Mouse (Mus musculus): ENCODE data around the gene Ift22. TPM values are rescaled to one million over a fixed set of nuclear protein-coding genes. Genes with fewer than 3 reads are reported as not detected.
A peak's percentile ranks its signal among the peaks of the same experiment; 100 is the strongest.

Ift22 gene
- polyA plus RNA-seq (2017; shearing (Covaris generic)) = 1 to 10 TPM; 7.4 to 9.7 TPM

DNA sequence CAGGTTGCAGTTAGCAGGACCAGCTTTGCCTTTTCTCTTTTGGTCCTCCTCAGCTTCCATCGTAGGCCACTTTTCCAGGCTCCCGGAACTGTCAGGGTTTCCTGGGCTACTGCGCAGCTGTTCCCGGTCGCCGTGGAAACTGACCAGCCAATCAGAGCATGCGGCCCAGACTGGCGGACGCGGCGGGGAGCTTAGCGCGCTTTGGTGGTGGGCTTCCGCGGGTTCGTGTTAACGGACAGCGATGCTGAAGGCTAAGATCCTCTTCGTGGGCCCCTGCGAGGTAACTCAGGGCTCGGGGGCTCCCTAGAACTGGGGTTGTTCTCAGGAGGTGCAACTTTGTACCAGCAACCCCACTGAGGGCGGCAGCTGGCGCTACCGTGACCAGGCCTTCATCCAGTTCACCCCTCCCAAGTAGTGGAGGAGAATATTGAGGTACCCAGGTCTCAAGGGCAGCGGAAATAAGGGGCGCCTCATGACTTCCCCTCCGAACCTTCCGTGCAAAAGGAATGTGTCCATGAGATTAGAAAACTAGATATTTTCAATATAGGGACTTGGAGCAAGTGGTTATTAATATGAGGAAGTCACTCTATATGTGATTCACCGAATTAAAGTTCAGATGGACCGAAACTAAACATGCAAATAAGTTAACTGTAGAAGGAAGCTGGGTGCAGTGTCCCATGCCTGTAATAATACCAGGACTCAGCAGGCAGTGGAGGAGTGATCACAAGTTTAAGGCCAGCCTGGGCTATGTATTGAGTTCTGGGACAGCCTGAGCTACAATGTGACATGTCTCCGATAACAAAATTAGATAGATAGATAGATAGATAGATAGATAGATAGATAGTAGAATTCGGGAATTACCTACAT is at the start of gene Ift22:
Gene Ift22, plus strand, starts transcription at position 160 of the 867 bp plus-strand sequence.
- peak; percentile 94 for ATAC-seq

DNA sequence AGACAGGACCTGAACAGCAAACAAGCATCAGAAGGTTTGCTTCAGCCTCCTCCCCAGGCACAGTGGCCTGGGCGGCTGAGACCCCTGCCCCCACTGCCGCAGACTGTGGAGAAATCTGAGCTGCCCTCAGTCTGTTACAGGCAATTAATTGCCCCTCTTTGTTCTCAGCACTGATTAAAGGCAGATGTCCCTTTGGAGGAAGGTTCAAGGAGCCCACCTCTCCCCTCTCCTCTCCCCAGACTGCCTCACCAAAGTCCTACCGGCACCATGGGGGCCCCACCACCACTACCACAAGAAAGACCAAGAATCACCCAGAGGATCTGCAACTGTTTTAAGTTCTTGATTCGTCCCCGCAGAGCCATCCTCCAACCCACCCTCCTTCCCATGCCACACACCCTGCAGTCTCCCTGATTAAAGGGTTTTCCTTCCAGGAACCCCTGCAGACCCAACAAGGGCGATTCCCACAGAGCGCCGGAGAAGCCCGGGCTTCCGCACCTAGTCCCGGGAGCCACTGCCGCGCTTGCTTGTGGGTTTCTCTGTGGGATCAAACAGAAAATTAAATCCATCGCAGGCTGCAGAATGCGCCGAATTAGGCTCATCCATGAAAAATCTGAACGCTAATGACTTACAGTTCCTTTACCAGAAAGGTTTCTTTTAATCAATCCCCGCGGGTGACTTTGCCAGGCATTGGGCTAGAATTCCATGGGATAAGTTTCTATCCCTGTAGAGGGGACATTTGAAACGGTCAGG is 46.6 kb upstream of the Ift22 start:
- no peak for ATAC-seq

DNA sequence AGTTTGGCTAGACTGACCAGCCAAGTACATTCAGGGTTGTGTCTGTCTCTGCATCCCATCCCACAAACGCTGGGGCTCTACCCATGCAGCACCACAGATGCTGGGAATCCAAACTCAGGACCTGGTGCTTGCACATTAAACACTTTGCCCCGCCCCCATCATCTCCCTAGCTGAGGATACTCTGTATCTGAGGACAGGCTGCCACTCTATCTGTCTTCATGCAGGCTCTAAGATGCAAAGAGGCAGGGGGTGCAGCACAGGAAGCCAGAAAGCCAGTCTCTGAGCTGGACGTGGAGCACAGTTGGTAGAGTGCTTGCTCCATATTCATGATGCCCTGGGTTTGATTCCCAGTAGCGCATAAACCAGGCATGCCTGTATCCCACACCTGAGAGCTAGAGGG is 45.1 kb upstream of the Ift22 start:
- no peak for ATAC-seq

DNA sequence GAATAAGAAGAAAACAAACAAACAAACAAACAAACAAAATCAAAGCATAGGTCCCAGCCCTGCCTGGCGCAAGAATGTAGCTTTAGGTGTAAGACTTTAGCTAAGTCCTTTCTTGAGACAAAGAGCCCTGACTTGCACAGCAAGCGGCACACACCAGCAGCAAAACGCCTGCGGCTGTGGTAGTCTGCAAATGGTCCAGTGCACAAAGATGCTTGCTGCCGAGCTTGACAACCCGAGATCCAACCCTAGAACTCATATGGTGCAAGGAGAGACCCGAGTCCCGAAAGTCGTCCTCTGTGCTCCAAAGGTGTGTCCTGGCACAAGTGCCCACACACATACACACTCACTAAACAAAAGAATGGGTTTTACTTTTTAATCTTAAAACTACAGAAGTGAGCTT is 44.7 kb upstream of the Ift22 start:
- no peak for ATAC-seq

DNA sequence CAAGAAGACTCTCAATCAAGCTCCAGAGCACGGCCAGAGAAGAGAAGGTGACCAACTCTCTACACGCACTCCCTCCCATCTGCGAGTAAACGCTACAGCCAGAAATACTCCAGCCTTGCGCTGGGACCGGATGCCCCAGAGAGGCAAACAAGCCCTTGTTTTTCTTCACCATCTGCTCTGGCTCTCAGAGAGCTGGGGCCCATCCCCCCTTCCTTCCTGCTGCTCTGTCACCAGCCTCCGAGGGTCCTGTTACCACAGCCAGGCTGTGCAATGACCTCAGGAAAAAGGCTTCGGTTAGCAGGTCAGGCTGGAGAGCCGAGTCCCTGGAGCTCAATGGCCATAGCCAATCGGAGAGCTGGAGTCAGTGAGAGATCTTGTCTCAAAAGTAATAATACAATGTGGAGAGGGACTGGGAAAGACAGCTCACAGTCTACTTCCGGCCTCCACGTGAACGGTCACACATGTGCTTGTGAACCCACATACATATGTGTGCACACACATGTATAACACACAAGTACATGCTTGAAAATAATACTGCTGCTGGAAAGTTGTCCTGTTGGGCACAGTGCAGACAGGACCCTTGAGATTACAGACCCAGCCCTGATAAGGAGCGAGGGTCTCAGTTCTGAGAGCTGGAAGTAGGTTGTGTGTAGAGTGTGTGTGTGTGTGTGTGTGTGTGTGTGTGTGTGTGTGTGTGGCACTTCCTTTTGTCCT is 43.8 kb upstream of the Ift22 start:
- ATAC-seq = peak; percentile 91

DNA sequence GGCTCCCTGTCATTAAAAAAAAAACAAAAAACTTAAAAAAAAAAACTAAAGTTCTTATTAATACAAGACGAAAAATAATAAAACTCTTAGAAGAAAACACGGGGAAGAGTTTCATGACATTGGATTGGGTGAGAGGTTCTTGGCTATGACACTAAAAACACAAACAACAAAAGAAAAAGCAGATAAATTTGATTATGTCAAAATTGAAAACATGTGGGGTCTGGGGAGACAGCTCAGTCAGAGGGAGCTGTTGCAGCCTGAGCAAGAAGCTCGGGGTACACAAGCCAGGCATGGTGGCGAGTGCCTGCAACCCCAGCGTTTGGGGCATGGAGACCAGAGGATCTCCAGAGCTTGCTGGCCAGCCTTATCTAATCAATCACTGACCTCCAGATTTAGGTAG is 40.2 kb upstream of the Ift22 start:
- no peak for ATAC-seq

DNA sequence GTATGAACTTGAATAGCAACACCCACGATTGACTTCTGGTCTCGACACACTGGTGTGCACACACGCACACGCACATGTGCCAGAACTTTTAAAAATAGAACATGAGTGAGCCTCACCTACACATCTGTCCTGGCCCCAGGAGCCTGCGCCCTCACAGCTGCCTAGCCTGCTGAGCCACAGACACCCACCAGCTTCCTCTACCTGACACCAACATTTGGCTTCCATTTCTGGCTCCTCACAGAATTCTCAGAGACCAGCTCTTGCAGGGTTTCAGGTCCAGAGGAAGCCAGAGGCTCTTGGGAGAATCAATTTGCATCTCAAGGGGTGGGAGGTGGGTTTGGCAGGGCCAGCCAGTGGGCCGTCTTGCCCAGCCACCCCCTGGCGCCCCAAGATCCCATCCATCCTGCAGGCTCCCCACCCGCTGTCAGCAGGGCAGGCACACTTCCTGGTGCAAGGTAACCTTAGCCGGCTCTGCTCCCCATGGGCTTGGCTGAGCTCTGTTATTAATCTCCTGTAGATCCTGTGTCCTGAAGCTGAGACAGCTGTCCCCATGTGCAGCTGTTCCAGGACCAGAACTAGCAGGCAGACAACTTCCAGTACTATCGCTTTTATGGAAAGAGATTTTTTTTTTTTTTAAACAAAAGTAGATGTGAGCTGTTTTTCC is 38.4 kb upstream of the Ift22 start:
- ATAC-seq = no peak

DNA sequence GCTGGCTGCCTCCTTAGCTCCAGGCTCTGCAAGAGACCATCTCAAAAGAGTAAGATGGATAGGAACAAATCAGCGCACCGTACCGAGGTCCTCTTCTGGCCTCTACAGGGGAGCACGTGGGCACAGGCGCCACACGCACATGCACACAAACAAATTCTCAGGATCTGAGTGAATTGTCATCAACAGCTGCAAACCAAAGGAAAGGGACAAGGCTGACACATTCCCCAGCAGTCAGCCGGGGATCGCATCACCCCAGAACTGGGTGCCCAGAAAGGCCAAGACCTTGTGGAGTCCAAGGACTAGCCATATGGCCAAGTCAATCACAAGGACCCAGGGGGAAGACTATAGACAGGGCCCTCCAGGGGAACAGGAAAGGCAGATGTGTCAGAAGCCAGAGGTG is 35.5 kb upstream of the Ift22 start:
- ATAC-seq = no peak

DNA sequence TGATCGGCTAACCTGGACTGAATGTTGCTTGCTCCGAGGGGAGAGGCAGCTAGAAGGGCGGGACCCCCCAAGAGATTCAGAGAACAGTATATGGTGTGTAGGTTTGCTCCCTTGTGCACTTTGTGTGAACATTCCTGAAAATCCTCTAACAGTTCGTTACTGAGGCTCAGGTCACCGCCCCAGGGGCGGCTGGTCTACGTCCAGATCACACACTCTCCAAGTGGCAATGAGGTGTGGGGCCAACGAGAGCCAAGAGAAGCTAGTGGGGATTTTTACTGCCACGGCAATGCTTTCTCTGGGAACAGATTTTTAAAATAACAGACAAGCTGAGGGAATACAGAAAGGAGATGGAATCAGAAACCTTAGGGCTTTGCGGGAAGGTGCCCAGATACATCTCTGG is 33.7 kb upstream of the Ift22 start:
- no peak for ATAC-seq

DNA sequence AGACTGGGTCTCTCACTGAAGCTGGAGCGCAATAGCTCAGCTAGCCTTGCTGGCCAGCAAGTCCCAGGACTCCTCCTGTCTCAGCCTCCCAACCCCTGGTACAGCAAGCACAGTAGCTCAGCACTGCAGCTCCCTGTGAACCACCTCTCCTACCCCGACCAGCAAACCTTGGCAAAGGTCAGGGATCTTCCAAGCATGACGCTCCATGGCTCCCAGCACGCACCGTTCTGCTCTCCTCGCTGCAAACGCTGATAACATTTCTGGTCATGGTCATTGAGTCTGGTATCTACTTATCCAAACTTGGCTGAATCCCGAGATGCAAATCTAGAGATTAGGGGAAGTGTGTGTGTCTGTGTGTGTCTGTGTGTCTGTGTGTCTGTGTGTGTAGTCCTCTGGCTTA is 27.8 kb upstream of the Ift22 start:
- no peak for ATAC-seq

DNA sequence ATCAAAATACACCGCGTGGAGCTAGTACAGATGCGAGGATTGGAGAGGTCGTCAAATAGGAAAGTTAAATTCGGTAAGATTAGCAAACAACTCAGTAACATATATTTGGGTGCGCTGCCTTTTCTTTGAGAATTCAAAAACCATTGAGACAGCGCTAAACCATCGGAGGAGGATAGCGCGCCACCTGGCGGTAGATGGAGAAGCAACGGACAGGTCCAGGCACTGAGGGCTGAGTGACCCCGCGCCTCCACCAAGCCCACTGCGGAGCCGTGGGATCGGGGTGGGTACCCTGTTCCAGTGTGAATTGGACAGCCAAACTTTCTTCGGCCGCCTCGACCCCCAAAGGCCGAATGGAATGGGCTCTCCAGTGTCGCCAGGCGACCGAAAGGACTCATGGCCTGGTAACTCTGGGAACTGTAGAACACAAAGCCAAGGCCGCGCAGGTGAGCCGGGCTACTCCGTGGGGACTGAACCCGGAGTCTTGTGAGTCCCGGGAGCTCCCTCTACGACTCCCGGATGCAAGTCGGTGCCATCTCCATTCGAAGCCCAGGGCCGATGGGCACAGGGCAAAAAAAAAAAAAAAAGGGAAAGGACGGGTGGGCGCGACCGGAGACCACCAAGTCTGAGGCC is 26.5 kb upstream of the Ift22 start:
- ATAC-seq = no peak

DNA sequence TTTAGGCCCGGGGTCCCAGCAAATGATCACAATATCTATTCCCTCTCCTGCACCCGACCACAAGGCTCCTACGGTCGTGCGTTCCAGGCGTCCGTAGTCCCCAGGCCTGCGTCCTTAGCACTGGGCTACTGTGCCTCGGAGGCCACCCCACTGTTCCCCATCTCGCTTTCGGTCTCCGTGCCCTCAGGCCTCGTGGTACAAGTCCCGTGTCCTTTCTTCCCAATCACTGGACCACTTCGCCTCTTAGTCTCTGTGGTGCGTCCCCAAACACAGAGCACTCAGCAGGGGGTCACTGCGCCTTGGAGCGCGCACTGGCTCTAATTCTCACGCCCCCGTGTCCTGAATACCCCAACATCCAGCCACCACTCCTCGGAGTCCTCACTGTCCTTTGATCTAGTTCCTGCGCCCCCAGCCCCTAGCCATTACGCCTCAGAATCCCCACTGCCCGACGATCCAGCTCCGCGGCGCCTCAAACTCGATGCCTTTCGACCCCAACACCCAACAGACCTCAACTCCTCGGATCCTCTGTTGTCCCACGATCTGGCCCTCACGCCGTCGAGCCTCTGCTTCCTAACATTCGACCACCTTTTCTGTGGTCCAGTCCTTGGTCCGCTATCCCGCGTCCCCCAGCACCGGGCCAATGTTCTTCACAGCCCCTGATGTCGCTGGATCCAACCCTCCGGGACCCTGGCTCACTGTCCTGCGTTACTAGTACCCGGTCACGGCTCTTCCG is 25.7 kb upstream of the Ift22 start:
- no peak for ATAC-seq

DNA sequence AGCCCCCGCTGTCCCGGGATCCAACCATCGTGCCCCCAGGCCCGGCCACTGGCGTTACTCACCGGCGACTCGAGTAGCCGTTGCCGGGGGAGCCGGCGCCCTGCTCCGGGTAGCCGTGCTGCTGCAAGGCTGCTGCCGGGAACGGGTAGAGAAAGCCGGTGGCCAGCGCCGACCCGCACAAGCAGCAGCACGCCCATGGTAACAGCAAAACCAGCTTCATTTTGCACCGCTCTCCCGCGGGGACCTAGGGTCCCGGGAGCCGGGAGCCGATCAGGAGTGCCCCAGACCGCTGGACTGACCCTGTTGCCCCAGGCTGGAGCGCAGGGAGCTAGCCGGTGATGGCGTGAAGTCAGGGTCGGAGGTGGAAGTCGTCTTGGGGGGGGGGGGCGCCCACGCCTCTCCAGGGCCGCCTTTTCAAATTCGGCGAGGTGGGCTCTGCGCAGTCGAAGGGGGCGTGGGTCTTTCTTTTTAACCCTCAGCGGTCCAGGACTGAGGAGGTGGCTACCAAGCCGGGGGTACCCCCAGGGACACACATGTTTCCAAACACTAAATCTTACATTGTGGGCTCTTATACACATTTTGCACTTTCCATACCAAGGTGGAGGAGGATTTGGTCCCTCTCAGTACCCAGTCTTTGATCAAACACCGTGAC is 25.0 kb upstream of the Ift22 start, which contains the start of gene Col26a1:
Gene Col26a1, minus strand, starts transcription at position 422 of the 652 bp plus-strand sequence.
- ATAC-seq = no peak

DNA sequence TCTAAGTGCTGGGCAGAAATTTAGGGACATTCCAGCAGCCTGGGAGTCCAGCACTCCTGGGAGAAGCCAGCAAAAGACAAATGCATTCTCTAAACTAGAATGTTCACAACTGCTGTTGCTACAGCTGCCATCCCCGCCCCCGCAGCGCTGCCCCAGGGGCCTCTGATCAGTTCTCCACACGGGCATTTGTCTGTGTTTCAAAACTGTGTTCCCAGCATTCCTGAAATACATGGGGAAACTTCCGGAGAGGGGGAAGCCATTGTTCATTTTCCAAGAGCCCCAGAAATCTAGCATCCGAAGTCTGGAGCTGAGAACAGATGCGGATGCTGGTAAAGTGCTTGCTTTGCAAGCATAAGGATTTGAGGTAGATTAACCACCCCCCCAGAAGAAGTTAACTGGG is 21.0 kb upstream of the Ift22 start:
- no peak for ATAC-seq

DNA sequence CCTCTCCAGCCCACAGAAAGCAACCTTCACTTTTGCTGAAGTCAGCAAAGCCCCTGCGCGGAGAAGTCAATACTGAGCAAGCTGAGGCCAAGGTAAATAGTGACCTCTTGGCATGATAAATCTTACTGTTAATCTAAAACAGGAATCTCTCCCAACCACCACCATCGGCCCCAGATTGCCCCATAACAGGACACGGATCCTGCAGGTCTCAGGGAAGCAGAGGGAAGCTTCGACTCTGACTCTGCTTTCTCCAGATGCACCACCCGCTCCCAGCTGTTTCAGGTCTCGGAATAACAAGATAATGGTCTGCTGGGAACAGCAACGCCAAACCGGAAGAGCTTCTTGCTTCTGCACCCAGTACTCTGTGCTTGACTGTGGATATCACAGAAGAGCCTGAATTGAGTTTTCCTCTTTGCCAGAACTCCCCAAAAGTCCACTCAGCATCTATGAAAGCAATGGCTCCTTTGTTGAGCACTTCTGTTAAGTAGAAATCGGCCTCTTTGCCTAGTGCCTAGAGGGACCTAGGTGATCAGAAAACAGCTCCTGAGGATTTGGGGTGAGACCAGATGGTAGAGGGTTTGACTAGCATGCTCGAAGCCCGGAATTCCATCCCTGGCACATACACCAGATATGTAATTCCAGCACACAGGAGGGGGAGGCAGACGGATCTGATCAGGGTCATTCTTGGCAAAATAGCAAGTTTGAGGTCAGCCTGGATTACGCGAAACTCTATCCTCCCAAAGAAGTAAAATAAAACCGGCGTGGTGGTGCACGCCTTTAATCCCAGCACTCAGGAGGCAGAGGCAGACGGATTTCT is 19.2 kb upstream of the Ift22 start:
- ATAC-seq = no peak

DNA sequence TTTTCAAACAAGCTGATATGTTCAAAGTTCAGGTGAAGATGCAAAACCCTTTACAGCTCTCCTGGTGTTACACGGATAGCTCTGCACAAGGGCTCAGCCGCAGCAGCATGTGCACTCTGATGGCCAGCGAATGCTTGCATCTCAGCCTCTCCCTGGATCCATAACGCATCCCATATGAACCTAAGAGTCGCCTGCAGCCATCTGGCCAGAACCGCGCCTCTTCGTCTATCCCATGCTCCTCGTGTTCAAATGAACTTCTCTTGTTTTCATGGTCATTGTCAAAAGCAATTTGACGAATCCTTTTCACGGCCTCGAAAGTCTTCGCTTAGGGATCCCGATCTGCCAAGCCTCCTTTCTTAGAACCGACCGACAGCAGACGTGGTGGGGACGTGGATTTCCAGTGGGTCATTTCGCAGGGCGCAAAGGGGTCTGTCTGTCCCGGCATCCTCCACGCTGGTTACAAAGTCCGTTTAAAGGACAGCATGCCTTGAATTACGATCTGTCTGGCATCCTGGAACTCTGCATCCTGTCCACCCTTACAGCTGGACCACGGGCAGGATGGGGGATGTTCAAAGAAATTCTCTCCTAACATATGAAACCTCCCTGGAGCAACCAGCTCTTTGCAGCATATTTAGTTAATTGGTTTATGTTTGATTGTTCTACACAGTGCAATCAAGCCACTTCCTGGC is 13.0 kb upstream of the Ift22 start:
- ATAC-seq = no peak

DNA sequence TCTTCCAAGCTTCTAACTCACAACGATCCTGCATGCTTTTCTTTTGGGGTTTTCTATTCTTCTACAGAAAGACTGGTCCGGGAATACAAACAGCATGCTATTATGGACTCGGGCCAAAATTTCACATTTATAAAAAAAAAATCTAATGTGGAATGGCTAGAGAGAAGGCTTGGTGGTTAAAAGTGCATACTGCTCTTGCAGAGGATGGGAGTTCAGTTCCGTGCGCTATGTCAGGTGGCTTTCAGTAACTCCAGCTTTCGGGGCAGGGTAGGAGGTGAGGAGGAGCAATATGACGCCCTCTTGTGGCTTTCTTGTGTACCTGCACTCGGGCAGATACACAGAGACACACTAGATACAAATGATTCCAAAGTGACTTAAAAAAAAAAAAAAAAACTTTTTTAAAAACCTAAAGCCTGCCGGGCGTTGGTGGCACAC is 12.4 kb upstream of the Ift22 start:
- no peak for ATAC-seq

DNA sequence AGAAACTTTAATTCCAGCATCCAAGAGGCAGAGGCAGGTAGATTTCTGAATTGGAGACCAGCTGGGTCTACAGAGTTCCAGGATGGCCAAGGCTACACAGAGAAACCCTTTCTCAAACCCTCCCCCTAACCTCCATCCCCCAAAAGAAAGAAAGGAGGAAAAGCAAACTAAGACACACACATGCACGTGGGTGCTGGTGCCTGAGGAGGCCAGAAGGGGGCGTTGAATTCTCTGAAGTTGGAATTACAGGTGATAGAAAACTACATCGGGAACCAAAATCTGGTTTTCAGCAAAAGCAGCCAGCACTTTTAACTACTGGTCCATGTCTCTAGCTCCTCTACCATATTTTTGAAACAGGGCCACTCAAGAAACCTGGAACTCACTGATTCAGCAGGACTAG is 3.3 kb upstream of the Ift22 start:
- ATAC-seq = no peak

DNA sequence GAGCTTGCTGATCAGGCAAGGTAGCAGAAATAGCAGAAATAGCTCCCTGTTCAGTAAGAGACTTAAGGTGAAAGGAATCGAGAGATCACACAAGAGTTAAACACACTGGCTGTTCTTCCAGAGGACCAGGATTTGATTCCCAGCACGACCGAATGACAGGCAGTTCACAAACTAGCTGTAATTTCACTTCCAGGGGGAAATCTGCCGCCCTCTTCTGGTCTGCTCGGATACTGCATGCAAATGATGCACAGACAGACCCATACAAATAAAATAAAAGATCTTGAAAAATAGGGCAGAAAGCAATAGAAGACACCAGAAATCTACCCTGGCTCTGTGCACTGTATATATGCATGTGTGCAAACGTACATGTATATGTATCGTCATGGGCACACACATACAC is 2.3 kb upstream of the Ift22 start:
- ATAC-seq = no peak

Measured in activated CD4-positive, CD25-positive, alpha-beta regulatory T cell, adult 4 months (primary cell).